Mouse (Mus musculus) lung, adult 2 months (tissue): Measurements from ENCODE around the gene Rpl28. TPM values are rescaled to one million over a fixed set of nuclear protein-coding genes. Genes with fewer than 3 reads are reported as not detected.
"Not testable (repeated sequence)": the region's sequence is repeated elsewhere in the genome, so short reads cannot be mapped to it uniquely, and the experiment has no call there.

Experiments used
- DNase-seq: peaks from one replicate; pipeline ENCODE4 v3.0.0; 2022
- H3K4me1 ChIP-seq: fragments of 200-500 bp; 2 replicates; pipeline ENCODE4 v1.6.1; 2011; ENCODE audit warnings: low read length; ENCODE audit not compliant: control insufficient read depth, insufficient read depth
- H3K4me3 ChIP-seq: fragments of 200-500 bp; replicated peaks from 2 replicates; pipeline ENCODE3; 2011; ENCODE audit warnings: low read depth, mild to moderate bottlenecking, control low read depth, low read length; ENCODE audit errors: extremely low read depth
- CTCF ChIP-seq: fragments of 200-500 bp; IDR thresholded peaks from 2 replicates; pipeline ENCODE4 v1.5.1; 2011; ENCODE audit warnings: mild to moderate bottlenecking, low read length, control low read depth; ENCODE audit not compliant: insufficient read depth
- POLR2A ChIP-seq: fragments of 200-500 bp; IDR thresholded peaks from 2 replicates; pipeline ENCODE4 v1.6.1; 2011; ENCODE audit warnings: low read depth, mild to moderate bottlenecking, control low read depth, low read length, borderline replicate concordance; ENCODE audit errors: extremely low read depth
- WGBS: fragments of 180-500 bp; shearing (Covaris S2); methylation state at CpG from one replicate; pipeline ENCODE4 v1.1.7; 2018; 5-methylcytosine and 5-hydroxymethylcytosine counted together
- polyA plus RNA-seq: library from polyadenylated mRNA; depleted of rRNA; stranded (reverse); fragments of >200 nt; gene quantifications from 2 replicates; pipeline ENCODE4 v1.2.3, GENCODE M21; 2012

Rpl28 gene
- polyA plus RNA-seq, 1 experiment, result 204 TPM

DNA sequence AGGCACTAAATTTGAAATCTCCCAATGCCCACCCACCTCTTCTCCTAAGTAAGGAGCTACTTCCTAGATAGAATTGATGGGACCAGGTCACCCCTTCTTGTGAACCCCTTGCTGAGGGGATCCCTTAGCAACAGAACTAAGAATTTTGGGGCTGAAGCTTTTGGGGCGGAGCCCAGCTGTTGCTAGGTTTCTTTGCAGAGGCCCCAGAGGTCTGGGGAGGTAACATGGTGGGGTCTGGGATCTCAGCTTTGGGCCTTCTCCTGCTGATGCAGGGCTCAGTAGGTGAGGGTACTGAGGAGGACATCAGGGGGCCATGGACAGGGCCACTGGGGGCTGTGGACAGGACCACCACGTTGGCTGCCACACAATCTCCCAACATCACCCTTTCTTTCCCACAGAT is 9.9 kb upstream of the Rpl28 start, which contains the start of the genes Il11 and Tmem190:
Gene Il11, minus strand, starts transcription at position 101 of the 400 bp plus-strand sequence.
Gene Tmem190, plus strand, starts transcription at position 179 of the 400 bp plus-strand sequence.
- Histone ChIP-seq H3K4me1 (no peaks in the 10 kb centered on the region), H3K4me3 (no peak within 1 kb of the TSS)
- 79% methylated on average over 2 of the region's 2 CpGs for WGBS
- TF ChIP-seq POLR2A (no peak), CTCF (no peak)
- DNase-seq, result no peak

DNA sequence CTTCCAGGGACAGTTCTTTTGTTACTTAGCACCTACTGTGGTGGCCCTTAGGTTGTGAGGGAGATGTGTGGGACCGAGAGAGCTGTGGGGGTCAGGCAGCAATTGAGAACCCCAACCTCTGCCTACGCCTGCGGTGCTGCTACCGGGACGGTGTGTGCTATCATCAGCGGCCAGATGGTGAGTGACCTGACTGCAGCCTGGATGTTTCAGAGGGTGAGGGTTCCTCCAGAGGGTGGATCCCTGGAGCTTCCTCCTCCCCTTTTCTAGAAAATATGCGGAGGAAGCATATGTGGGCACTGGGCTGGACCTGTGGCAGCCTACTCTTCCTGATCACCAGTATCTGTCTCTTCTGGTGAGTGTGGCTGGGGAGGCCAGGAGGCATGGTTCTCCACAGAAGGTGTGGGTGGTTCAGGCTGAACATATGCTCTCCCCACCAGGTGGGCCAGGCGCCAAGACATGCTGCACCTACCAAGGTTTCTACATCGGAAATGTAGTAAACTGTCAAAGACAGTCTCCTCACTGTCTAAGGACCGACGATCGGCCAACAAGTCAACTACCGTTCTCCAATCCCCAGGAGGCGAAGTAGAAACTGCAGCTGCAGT is 8.9 kb upstream of the Rpl28 start:
- TF ChIP-seq POLR2A (no peak), CTCF (no peak)
- DNase-seq, result no peak
- WGBS, result 77% methylated on average over 14 of the region's 14 CpGs
- no peak overlapping the region for H3K4me3 ChIP-seq
- peaks cover 5% of the 10 kb centered on the region; the same call in 1 of the 2 replicates for H3K4me1 ChIP-seq

DNA sequence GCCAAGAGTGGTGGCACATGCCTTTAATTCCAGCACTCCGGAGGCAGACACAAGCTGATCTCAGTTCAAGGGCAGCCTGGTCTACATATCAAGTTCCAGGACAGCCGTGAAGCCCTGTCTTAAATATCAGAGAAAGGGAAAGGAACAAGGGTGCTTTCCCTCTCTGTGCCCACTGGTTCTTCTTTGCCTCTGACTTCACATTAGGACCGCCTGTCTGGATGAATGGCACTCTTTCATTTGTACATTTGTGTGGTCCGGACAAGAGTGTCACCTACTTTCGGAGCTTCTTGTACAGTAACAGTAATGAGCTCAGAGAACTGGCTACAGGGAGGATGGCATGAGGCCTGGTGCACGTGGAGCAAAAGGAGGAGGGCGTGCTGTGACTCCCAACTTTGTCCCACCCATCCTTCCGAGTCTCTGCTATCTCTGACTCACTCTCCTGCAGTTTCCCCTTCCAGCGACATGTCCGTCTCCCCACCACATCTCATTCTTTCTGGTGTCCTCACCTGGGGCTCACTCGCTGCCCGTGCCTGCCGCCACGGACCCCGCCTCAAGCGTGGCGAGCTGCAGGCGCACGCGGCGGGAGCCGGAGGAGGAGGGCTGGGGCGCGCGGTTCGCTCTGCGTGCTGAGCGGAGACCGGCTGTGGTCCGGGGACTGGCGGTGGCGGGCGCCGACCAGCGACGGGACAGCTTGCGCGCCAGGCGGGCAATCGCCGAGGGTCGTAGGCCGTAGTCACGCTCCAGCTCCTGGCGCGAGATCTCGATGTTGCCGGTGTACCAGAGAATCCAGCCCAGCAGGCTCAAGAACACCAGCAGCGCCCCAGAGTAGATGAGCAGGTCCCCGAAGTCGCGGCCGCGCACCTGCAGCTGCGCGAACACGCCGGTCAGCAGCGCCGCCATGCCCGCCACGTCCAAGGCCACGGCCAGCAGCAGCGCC is 3.9 kb upstream of the Rpl28 start:
- Histone ChIP-seq H3K4me1 (peaks cover 10% of the 10 kb centered on the region), H3K4me3 (peak overlapping the region; percentile 82)
- TF ChIP-seq POLR2A, result peak; percentile 44; the same call in 1 of the 2 replicates
- TF ChIP-seq CTCF, result no peak
- peak; percentile 82 for DNase-seq
- WGBS, result 1% methylated on average over 64 of the region's 64 CpGs

DNA sequence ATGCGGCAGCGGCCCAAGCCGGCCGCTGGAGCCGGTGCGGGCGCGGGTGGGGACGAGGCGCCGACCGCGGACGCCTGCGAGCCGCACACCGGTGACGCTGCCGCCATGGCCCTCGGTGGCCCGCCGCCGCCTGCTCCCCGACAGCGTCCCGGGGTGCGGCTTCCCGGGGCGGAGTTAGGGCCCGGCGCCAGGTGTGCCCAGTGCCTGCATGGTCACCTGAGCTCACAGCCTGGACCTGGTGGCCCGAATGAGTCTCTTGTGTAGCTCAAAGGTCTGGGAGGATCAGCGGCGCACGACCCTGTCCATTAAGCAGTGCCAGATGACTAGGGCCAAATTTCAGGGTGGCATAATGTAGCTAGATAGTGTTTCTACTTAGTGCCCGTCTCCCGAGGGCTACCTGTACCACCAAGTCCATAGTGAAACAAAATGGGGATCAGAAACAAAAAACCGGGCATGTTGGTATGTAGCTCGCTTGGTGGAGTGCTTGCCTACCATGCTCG is 3.2 kb upstream of the Rpl28 start, which contains the start of gene Tmem238:
Gene Tmem238, minus strand, starts transcription at position 221 of the 500 bp plus-strand sequence.
- 9% methylated on average over 40 of the region's 40 CpGs for WGBS
- Histone ChIP-seq H3K4me1 (peaks cover 13% of the 10 kb centered on the region), H3K4me3 (peak within 1 kb of the TSS; percentile 82)
- no peak for DNase-seq
- TF ChIP-seq POLR2A (peak; percentile 67; the same call in 1 of the 2 replicates), CTCF (no peak)

DNA sequence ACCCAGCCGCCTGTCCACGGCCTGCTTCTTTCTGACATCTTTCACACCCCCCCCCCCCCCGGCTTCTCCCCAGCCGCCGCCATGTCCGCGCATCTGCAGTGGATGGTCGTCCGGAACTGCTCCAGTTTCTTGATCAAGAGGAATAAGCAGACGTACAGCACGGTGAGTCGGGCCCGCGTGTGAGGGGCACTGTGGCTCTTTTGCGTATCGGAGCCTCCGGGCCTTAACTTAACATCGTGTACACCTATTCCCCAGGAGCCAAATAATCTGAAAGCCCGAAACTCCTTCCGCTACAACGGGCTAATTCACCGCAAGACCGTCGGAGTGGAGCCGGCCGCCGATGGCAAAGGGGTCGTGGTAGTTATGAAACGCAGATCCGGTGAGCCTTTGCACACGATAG is 574 bp downstream of the Rpl28 start:
- Histone ChIP-seq H3K4me3 (peak overlapping the region; percentile 84), H3K4me1 (peaks cover 13% of the 10 kb centered on the region)
- under 1% methylated on average over 31 of the region's 31 CpGs for WGBS
- DNase-seq, result not testable (repeated sequence)

DNA sequence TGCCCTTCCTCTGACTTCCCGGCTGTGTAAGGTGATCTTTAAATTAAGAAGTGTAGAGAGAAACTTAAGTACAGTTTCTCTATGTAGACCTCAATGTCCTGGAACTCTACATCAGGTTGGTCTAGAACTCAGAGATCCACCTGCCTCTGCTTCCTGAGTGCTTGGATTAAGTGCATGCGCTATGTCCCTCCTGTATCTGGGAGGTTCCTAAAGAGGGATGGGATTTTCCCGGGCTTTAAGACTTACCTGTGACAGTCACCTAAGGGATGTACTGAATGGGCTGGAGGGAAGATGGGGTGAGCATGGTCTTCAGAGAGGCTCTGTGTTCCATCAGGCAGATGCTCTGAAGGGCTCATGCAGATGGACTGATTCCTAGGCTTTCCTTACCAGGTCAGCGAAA is 1.0 kb downstream of the Rpl28 start:
- DNase-seq, result no peak
- H3K4me1 ChIP-seq, result peaks cover 8% of the 10 kb centered on the region
- no peak for TF ChIP-seq POLR2A
- 35% methylated on average over 4 of the region's 4 CpGs for WGBS
- peak overlapping the region; percentile 84 for H3K4me3 ChIP-seq

DNA sequence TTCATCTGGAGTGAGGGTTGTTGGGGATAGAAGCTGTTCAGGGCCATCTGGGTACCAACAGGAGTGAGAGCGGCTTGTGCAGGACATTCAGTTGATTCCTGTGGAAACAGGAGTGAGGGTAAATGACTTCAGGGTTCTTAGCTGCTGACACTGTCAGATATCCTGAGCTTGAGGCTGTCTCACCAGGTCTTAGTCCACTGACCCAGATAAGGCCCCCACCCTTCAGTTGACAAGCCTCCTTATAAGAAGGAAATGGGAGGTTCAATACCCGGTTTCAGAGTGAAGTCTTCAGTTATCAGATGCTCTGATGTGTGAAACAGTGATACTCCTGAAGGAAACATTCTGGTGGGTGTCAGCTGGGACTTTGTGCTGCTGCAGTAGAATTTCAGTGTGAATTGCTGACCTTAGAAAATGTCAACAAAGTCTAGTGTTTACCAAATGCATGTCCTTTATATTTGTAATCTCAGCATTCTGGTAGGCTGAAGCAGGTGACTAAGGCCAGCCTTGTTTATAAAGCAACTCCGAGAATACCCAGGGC is 2.0 kb downstream of the Rpl28 start:
- H3K4me1 ChIP-seq, result peaks cover 6% of the 10 kb centered on the region
- DNase-seq, result no peak
- H3K4me3 ChIP-seq, result no peak overlapping the region
- 53% methylated on average over 3 of the region's 3 CpGs for WGBS
- TF ChIP-seq CTCF (no peak), POLR2A (no peak)

DNA sequence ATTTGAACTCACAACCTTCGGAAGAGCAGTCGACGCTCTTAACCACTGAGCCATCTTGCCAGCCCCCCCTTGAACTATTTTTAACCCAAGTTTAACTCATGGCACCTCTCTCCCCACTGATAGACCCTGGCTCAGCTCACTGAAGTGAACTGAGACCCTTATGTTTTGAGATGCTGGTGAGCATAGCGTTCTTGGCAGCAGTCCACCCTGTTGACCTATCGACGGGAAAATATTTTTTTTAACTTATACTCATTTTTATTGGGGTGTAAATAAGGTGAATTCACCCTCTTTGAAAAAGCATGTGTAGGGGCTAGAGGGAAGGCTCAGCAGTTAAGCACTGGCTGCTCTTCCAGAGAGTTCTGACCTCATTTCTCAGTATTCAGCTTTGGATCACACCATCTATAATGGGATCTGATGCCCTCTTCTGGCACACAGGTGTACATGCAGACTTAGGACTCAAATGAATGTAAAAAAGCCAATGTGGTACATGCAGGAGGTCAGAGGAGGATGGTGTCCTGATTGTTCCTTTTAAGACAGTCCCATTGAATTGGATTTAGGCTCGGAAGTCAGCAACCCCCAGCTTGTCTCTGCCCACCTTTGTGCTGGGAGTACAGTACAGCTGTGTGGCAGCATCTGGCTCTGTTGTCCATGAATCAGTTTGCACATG is 3.2 kb downstream of the Rpl28 start:
- no peak overlapping the region for H3K4me3 ChIP-seq
- no peak for TF ChIP-seq POLR2A
- TF ChIP-seq CTCF, result peak; percentile 34; the same call in 1 of the 2 replicates
- WGBS, result 62% methylated on average over 7 of the region's 7 CpGs
- no peak for DNase-seq
- peaks cover 5% of the 10 kb centered on the region; the same call in 1 of the 2 replicates for H3K4me1 ChIP-seq

DNA sequence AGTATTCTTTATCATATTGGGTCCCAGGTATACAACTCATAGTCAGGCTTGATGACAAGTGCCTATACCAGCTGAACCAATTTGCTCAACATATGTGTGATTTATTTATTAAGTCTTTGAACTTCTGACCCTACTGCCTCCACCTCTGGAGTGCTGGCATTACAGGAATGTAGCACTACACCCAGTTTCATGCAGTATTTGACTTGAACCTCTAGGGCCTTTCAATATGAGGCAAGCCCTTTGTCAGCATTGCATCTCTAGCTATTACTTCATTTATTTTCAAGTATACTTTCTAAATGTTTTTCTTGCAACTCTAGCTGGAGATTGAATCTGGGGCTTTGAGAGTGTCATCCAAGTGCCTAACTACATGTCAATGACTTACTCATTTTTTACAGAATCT is 9.6 kb downstream of the Rpl28 start:
- H3K4me3 ChIP-seq, result no peak overlapping the region
- no peaks in the 10 kb centered on the region for H3K4me1 ChIP-seq
- DNase-seq, result no peak
- no peak for TF ChIP-seq CTCF
- TF ChIP-seq POLR2A, result no peak

DNA sequence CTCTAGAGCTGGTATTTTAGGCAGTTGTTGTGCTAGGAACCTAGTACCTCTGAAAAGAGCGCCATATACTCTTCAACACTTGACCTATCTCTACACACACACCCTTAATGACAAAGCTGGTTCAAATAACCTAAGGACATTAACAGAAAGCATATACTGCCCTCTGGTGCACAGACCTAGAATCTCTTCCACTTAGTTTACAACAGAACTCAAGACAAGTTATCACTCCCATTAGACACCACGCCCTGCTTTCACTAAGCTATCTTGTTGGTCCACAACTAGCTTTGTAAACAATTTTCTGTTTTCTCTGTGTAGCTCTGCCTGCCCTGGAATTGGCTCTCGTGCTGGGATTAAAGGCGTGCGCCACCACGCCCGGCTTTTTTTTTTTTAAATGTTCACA is 14.0 kb downstream of the Rpl28 start:
- TF ChIP-seq POLR2A (no peak), CTCF (peak; percentile 28; the same call in 1 of the 2 replicates)
- Histone ChIP-seq H3K4me1 (no peaks in the 10 kb centered on the region), H3K4me3 (no peak overlapping the region)
- DNase-seq, result no peak
- 76% methylated on average over 7 of the region's 7 CpGs for WGBS

DNA sequence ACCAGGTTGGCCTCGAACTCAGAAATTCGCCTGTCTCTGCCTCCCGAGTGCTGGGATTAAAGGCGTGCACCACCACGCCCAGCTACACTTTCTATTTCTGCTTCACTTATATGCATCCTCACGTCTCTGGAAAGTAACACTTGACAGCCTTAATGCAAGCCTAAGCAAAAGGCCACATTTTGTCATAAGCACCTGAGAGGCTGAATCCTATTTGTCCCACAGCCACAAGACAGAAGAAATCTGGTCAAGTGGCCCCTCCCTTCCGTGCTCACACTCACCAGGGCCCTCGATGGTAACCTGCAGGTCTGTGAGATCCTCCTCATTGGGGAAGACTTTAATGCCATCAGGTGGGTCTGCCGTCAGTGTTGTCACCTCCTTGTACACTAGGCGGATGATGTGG is 18.5 kb downstream of the Rpl28 start:
- DNase-seq, H3K4me1 ChIP-seq: not testable (repeated sequence)
- WGBS, result 25% methylated on average over 10 of the region's 10 CpGs
- peak overlapping the region; percentile 76 for H3K4me3 ChIP-seq
